Mouse (Mus musculus) neural tube, embryonic 15.5 days (tissue): ENCODE results near the gene H2-Ob. TPM values are rescaled to one million over a fixed set of nuclear protein-coding genes. Genes with fewer than 3 reads are reported as not detected.

Experiments
- ATAC-seq: fragments of 200-750 bp; cut with Nextera tagmentation; 2 replicates; pipeline ENCODE4 v1.8.0; 2017; ENCODE audit warnings: mild to moderate bottlenecking, moderate TSS enrichment, moderate library complexity; ENCODE audit not compliant: low FRiP score
- H3K27ac ChIP-seq: fragments of 300-500 bp; sonication (generic); replicated peaks from 2 replicates; pipeline ENCODE4 v1.5.1; 2015; ENCODE audit warnings: mild to moderate bottlenecking, inconsistent platforms
- H3K27me3 ChIP-seq: fragments of 300-500 bp; sonication (generic); replicated peaks from 2 replicates; pipeline ENCODE4 v1.6.1; 2015; ENCODE audit warnings: inconsistent platforms
- H3K36me3 ChIP-seq: fragments of 300-500 bp; sonication (generic); 2 replicates; pipeline ENCODE4 v1.6.1; 2015; ENCODE audit warnings: inconsistent platforms
- H3K4me1 ChIP-seq: fragments of 300-500 bp; sonication (generic); 2 replicates; pipeline ENCODE4 v1.6.1; 2015; ENCODE audit warnings: inconsistent platforms
- H3K4me2 ChIP-seq: fragments of 300-500 bp; sonication (generic); 2 replicates; pipeline ENCODE4 v1.6.1; 2015; ENCODE audit warnings: inconsistent platforms, mild to moderate bottlenecking, moderate library complexity
- H3K4me3 ChIP-seq: fragments of 300-500 bp; sonication (generic); replicated peaks from 2 replicates; pipeline ENCODE4 v1.5.1; 2015; ENCODE audit warnings: mild to moderate bottlenecking, inconsistent platforms
- H3K9ac ChIP-seq: fragments of 300-500 bp; sonication (generic); replicated peaks from 2 replicates; pipeline ENCODE4 v1.6.1; 2015; ENCODE audit warnings: mild to moderate bottlenecking, inconsistent platforms
- H3K9me3 ChIP-seq: fragments of 300-500 bp; sonication (generic); replicated peaks from 2 replicates; pipeline ENCODE4 v1.6.1; 2016; ENCODE audit warnings: inconsistent platforms
- WGBS: fragments of 180-500 bp; shearing (Covaris S2); methylation state at CpG from one replicate; pipeline ENCODE4 v1.1.7; 2015; ENCODE audit warnings: mixed read lengths; 5-methylcytosine and 5-hydroxymethylcytosine counted together
- polyA plus RNA-seq: library from polyadenylated mRNA; unstranded; fragments of >200 nt; fragmentation: Nextera tagmentation; extraction: Ambion mirVana; gene quantifications from 2 replicates; pipeline ENCODE4 v1.2.1, GENCODE M21; 2015

The H2-Ob gene
- polyA plus RNA-seq, 1 experiment from 2014 or later = 0.08 TPM

DNA sequence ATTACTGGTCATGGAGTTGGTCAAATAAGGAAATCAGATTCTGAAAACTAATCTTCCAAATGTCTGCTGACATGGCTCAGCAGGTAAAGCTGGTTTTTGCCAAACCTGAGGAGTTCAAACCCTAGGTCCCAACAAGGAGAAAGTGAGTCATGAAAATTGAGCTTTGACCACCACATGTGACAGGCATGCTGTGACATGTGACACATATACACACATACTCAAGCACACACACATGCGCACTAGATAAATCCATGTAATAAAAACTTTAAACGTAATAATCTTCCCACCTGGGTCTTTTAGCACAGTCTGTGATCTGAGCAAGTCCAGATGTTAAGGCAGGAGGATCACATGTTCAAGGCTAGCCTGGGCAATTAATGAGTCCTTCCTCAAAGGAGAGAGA lies 65.1 kb downstream of the H2-Ob start:
- H3K9me3 ChIP-seq = no peaks in the 10 kb centered on the region
- 92% methylated on average over 2 of the region's 2 CpGs for WGBS
- H3K4me1 ChIP-seq = no peaks in the 10 kb centered on the region
- no peak overlapping the region for H3K9ac ChIP-seq
- no peak for ATAC-seq
- no peak overlapping the region for H3K27ac ChIP-seq
- H3K36me3 ChIP-seq = no peaks in the 10 kb centered on the region
- H3K4me2 ChIP-seq = no peak overlapping the region
- H3K27me3 ChIP-seq = no peaks in the 10 kb centered on the region
- H3K4me3 ChIP-seq = no peak overlapping the region

Other genes with a start within 250 kb of the H2-Ob start
- 19.8 and 88.0 TPM in 2 replicates for gene H2-K1, start 238.6 kb upstream of the H2-Ob start, polyA plus RNA-seq
- 21.9 and 24.4 TPM in 2 replicates for gene Ring1, start 214.2 kb upstream of the H2-Ob start, polyA plus RNA-seq
- 68.4 and 71.4 TPM in 2 replicates for gene H2-Ke6, start 210.8 kb upstream of the H2-Ob start, polyA plus RNA-seq
- 167 and 170 TPM in 2 replicates for gene Slc39a7, start 207.2 kb upstream of the H2-Ob start, polyA plus RNA-seq
- 54.4 and 57.7 TPM in 2 replicates for gene Rxrb, start 207.1 kb upstream of the H2-Ob start, polyA plus RNA-seq
- gene Col11a2, start 199.5 kb upstream of the H2-Ob start, polyA plus RNA-seq = 8.3 and 9.4 TPM in 2 replicates
- 0.19 and 2.5 TPM in 2 replicates for gene H2-Oa, start 146.6 kb upstream of the H2-Ob start, polyA plus RNA-seq
- gene H2-DMa, start 119.4 kb upstream of the H2-Ob start, polyA plus RNA-seq = 19.8 and 31.3 TPM in 2 replicates
- gene Brd2, start 116.3 kb upstream of the H2-Ob start, polyA plus RNA-seq = 115 and 122 TPM in 2 replicates
- gene H2-DMb2, start 95.6 kb upstream of the H2-Ob start, polyA plus RNA-seq = 0.17 and 5.5 TPM in 2 replicates
- gene H2-DMb1, start 85.8 kb upstream of the H2-Ob start, polyA plus RNA-seq = 0.29 and 4.2 TPM in 2 replicates
- gene Tap1, start 51.4 kb upstream of the H2-Ob start, polyA plus RNA-seq = 3.5 and 12.0 TPM in 2 replicates
- gene Psmb9, start 51.1 kb upstream of the H2-Ob start, polyA plus RNA-seq = 2.1 and 35.0 TPM in 2 replicates
- 3.8 and 80.4 TPM in 2 replicates for gene Psmb8, start 41.2 kb upstream of the H2-Ob start, polyA plus RNA-seq
- 1.9 and 15.0 TPM in 2 replicates for gene Tap2, start 35.4 kb upstream of the H2-Ob start, polyA plus RNA-seq
- gene H2-Ab1, start 18.8 kb downstream of the H2-Ob start, polyA plus RNA-seq = 1.4 and 189 TPM in 2 replicates
- 0.97 and 82.8 TPM in 2 replicates for gene H2-Aa, start 48.9 kb downstream of the H2-Ob start, polyA plus RNA-seq
- gene H2-Eb1, start 67.0 kb downstream of the H2-Ob start, polyA plus RNA-seq = 4.0 and 55.6 TPM in 2 replicates
- gene H2-Eb2, start 86.8 kb downstream of the H2-Ob start, polyA plus RNA-seq = 0.19 and 0.54 TPM in 2 replicates
- gene Btnl2, start 115.9 kb downstream of the H2-Ob start, polyA plus RNA-seq = not detected in 2 replicates
- not detected in 2 replicates for gene Btnl1, start 138.2 kb downstream of the H2-Ob start, polyA plus RNA-seq
- gene BC051142, start 159.9 kb downstream of the H2-Ob start, polyA plus RNA-seq = 5.1 and 5.5 TPM in 2 replicates
- gene Btnl4, start 238.4 kb downstream of the H2-Ob start, polyA plus RNA-seq = 0.74 TPM in 1 of 2 replicates, not detected in the other